Mouse (Mus musculus) left cerebral cortex, adult 2 months (tissue): Measurements from ENCODE around the gene Cryba4. TPM values are rescaled to one million over a fixed set of nuclear protein-coding genes. Genes with fewer than 3 reads are reported as not detected.

Source experiments
- DNase-seq, 2 experiments: peaks; one replicate each; pipeline ENCODE4 v3.0.0; 2021 to 2022; ENCODE audit warnings: low spot score in 2 of 2, mixed read lengths in 1 of 2; ENCODE audit errors: extremely low spot score in 1 of 2
- H3K27ac ChIP-seq: fragments of 200-600 bp; 2 replicates; pipeline ENCODE4 v1.8.1; 2022
- H3K4me3 ChIP-seq: fragments of 200-600 bp; 2 replicates; pipeline ENCODE4 v1.8.1; 2022
- CTCF ChIP-seq: fragments of 200-600 bp; IDR thresholded peaks from 2 replicates; pipeline ENCODE4 v1.8.1; 2022; ENCODE audit warnings: antibody characterized with exemption, mild to moderate bottlenecking, moderate library complexity
- intact Hi-C: fragments of 180-260 bp; cut with DNase I; formaldehyde crosslinking; loops from one replicate; pipeline ENCODE4 v1.15.1; 2025
- total RNA-seq, 2 experiments: library from RNA; stranded (reverse); gene quantifications; 2 replicates each; pipeline ENCODE4 v1.2.3; 2021

Cryba4 gene
- total RNA-seq, 2 experiments from 2014 or later, result 0.49 TPM; not detected in 1

GRCm38 (mm10) chr5:112240761-112241160, 11.6 kb downstream of the Cryba4 start:
- H3K27ac ChIP-seq, result no peak overlapping the region
- peak; percentile 86 to 93 for DNase-seq
- H3K4me3 ChIP-seq, result no peak overlapping the region
- TF ChIP-seq CTCF, result peak; percentile 84
- intact Hi-C loops, result loop anchor here (1.0 to 5.0 kb wide), 4 partner anchors 36 to 187 kb away; partner anchors contain the start of genes Tfip11 and Tpst2

GRCm38 (mm10) chr5:112238781-112239482, 13.4 kb downstream of the Cryba4 start:
- intact Hi-C loops, result no loop called here
- H3K4me3 ChIP-seq, result no peak overlapping the region
- no peak for TF ChIP-seq CTCF
- no peak for DNase-seq
- H3K27ac ChIP-seq, result no peak overlapping the region

GRCm38 (mm10) chr5:112237866-112238570, 14.3 kb downstream of the Cryba4 start:
- no peak for DNase-seq
- no peak for TF ChIP-seq CTCF
- intact Hi-C loops, result no loop called here
- H3K27ac ChIP-seq, result no peak overlapping the region
- H3K4me3 ChIP-seq, result no peak overlapping the region

GRCm38 (mm10) chr5:112237439-112237838, 14.9 kb downstream of the Cryba4 start:
- intact Hi-C loops, result no loop called here
- H3K4me3 ChIP-seq, result no peak overlapping the region
- DNase-seq, result no peak
- TF ChIP-seq CTCF, result no peak
- H3K27ac ChIP-seq, result no peak overlapping the region

GRCm38 (mm10) chr5:112236631-112237030, 15.7 kb downstream of the Cryba4 start:
- intact Hi-C loops, result no loop called here
- no peak for DNase-seq
- no peak overlapping the region for H3K4me3 ChIP-seq
- H3K27ac ChIP-seq, result no peak overlapping the region
- TF ChIP-seq CTCF, result no peak

- DNase-seq, result no peak
- H3K27ac ChIP-seq, result no peak overlapping the region
- TF ChIP-seq CTCF, result no peak
- intact Hi-C loops, result no loop called here
- H3K4me3 ChIP-seq, result no peak overlapping the region
Observed at GRCm38 (mm10) chr5:112235806-112236205, 16.5 kb downstream of the Cryba4 start.

GRCm38 (mm10) chr5:112228240-112229076, 23.9 kb downstream of the Cryba4 start:
- Histone ChIP-seq H3K27ac (peak overlapping the region; percentile 93), H3K4me3 (peak overlapping the region; percentile 81)
- peak; percentile 67 to 76 for DNase-seq
- TF ChIP-seq CTCF, result no peak
- intact Hi-C loops, result loop anchor here (2.0 kb wide), 1 partner anchor 92 kb away; no protein-coding TSS in a partner anchor

GRCm38 (mm10) chr5:112227898-112228239, 24.4 kb downstream of the Cryba4 start:
- peak overlapping the region; percentile 93 for H3K27ac ChIP-seq
- intact Hi-C loops, result loop anchor here (1.0 to 2.0 kb wide), 2 partner anchors 93 to 184 kb away; no protein-coding TSS in a partner anchor
- no peak for DNase-seq
- no peak for TF ChIP-seq CTCF
- H3K4me3 ChIP-seq, result peak overlapping the region; percentile 81

GRCm38 (mm10) chr5:112227354-112227753, 25.0 kb downstream of the Cryba4 start:
- intact Hi-C loops, result loop anchor here (1.0 kb wide), 1 partner anchor 185 kb away; no protein-coding TSS in a partner anchor
- H3K27ac ChIP-seq, result peak overlapping the region; percentile 93
- peak; percentile 66 to 81 for DNase-seq
- TF ChIP-seq CTCF, result no peak
- H3K4me3 ChIP-seq, result peak overlapping the region; percentile 81

GRCm38 (mm10) chr5:112225591-112225990, 26.7 kb downstream of the Cryba4 start:
- intact Hi-C loops, result no loop called here
- no peak for DNase-seq
- no peak for TF ChIP-seq CTCF
- Histone ChIP-seq H3K27ac (no peak overlapping the region; the same call in 1 of the 2 replicates), H3K4me3 (peak overlapping the region; percentile 27; the same call in 1 of the 2 replicates)

GRCm38 (mm10) chr5:112220203-112220602, 32.1 kb downstream of the Cryba4 start:
- TF ChIP-seq CTCF, result no peak
- H3K4me3 ChIP-seq, result no peak overlapping the region
- H3K27ac ChIP-seq, result no peak overlapping the region
- intact Hi-C loops, result no loop called here
- no peak for DNase-seq

- intact Hi-C loops, result no loop called here
- no peak for DNase-seq
- no peak for TF ChIP-seq CTCF
- Histone ChIP-seq H3K4me3 (no peak overlapping the region), H3K27ac (no peak overlapping the region)
Observed at GRCm38 (mm10) chr5:112219398-112219797, 32.9 kb downstream of the Cryba4 start.
